Mouse (Mus musculus) MEL (cell line): ENCODE data around the gene Ltv1. TPM values are rescaled to one million over a fixed set of nuclear protein-coding genes. Genes with fewer than 3 reads are reported as not detected.

Experiments used
- DNase-seq: peaks from one replicate; pipeline ENCODE4 v3.0.0; 2011; ENCODE audit warnings: low read depth, low spot score
- H3K27ac ChIP-seq: 2 replicates; pipeline ENCODE4 v1.5.1; 2012; ENCODE audit warnings: low read depth, mild to moderate bottlenecking, control low read depth, low read length, moderate library complexity; ENCODE audit not compliant: control insufficient read depth
- H3K27me3 ChIP-seq, 2 experiments: fragments of 150-350 bp in 1 of 2; sonication (generic) in 1 of 2; 2 replicates each; pipeline ENCODE4 v1.6.1; 2012; ENCODE audit warnings: low read length in 2 of 2, mild to moderate bottlenecking in 2 of 2, improper control_type of control experiment in 1 of 2, moderate library complexity in 1 of 2; ENCODE audit not compliant: insufficient read depth in 2 of 2, control insufficient read depth in 1 of 2
- H3K36me3 ChIP-seq, 2 experiments: 2 replicates each; pipeline ENCODE4 v1.6.1; 2012 to 2014; ENCODE audit warnings: low read length in 2 of 2, improper control_type of control experiment in 1 of 2, inconsistent platforms in 1 of 2, mild to moderate bottlenecking in 1 of 2; ENCODE audit not compliant: insufficient read depth in 2 of 2, control insufficient read depth in 1 of 2
- H3K4me1 ChIP-seq, 2 experiments: fragments of 150-350 bp in 1 of 2; sonication (generic) in 1 of 2; 2 replicates each; pipeline ENCODE4 v1.6.1; 2012; ENCODE audit warnings: low read length in 2 of 2, improper control_type of control experiment in 1 of 2, mild to moderate bottlenecking in 1 of 2; ENCODE audit not compliant: insufficient read depth in 2 of 2, control insufficient read depth in 1 of 2
- H3K4me3 ChIP-seq, 2 experiments: fragments of 150-350 bp in 1 of 2; sonication (generic) in 1 of 2; 2 replicates each; pipeline ENCODE4 v1.5.1; 2012; ENCODE audit warnings: low read depth in 2 of 2, low read length in 2 of 2, mild to moderate bottlenecking in 2 of 2, moderate library complexity in 2 of 2, control low read depth in 1 of 2, improper control_type of control experiment in 1 of 2; ENCODE audit not compliant: control insufficient read depth in 1 of 2, insufficient read depth in 1 of 2
- H3K79me2 ChIP-seq: 2 replicates; pipeline ENCODE4 v1.6.1; 2012; ENCODE audit warnings: mild to moderate bottlenecking, low read length, moderate library complexity; ENCODE audit not compliant: control insufficient read depth, poor library complexity, insufficient read depth
- H3K9ac ChIP-seq: 2 replicates; pipeline ENCODE4 v1.6.1; 2012; ENCODE audit warnings: low read depth, mild to moderate bottlenecking, control low read depth, low read length, moderate library complexity; ENCODE audit not compliant: control insufficient read depth, poor library complexity, severe bottlenecking
- H3K9me3 ChIP-seq: fragments of 150-350 bp; sonication (generic); replicated peaks from 2 replicates; pipeline ENCODE4 v1.6.1; 2012; ENCODE audit warnings: mild to moderate bottlenecking, low read length, improper control_type of control experiment, moderate library complexity; ENCODE audit not compliant: insufficient read depth
- CHD1 ChIP-seq: IDR thresholded peaks from 2 replicates; pipeline ENCODE4 v1.6.1; 2012; ENCODE audit warnings: low read depth, mild to moderate bottlenecking, inconsistent platforms, low read length, improper control_type of control experiment
- CHD2 ChIP-seq: IDR thresholded peaks from 2 replicates; pipeline ENCODE4 v1.6.1; 2011; ENCODE audit warnings: low read length, improper control_type of control experiment
- CTCF ChIP-seq, 3 experiments: IDR thresholded peaks in 2 of 3; conservative IDR thresholded peaks in 1 of 3; 2 replicates each; pipeline ENCODE4 v1.5.1; 2011 to 2012; ENCODE audit warnings: low read length in 3 of 3, low read depth in 2 of 3, mild to moderate bottlenecking in 2 of 3, improper control_type of control experiment in 1 of 3, inconsistent platforms in 1 of 3, mixed read lengths in 1 of 3, moderate library complexity in 1 of 3; ENCODE audit not compliant: control insufficient read depth in 1 of 3, insufficient read depth in 1 of 3, poor library complexity in 1 of 3, severe bottlenecking in 1 of 3
- EP300 ChIP-seq, 2 experiments: IDR thresholded peaks; 2 replicates each; pipeline ENCODE4 v1.6.1; 2011; ENCODE audit warnings: improper control_type of control experiment in 2 of 2, low read length in 2 of 2, low read depth in 1 of 2, mild to moderate bottlenecking in 1 of 2
- ETS1 ChIP-seq: IDR thresholded peaks from 2 replicates; pipeline ENCODE4 v1.6.1; 2012; ENCODE audit warnings: low read depth, mild to moderate bottlenecking, inconsistent platforms, low read length, improper control_type of control experiment, moderate library complexity
- GABPA ChIP-seq: IDR thresholded peaks from 2 replicates; pipeline ENCODE4 v1.6.1; 2012; ENCODE audit warnings: low read depth, mild to moderate bottlenecking, inconsistent platforms, low read length, improper control_type of control experiment, moderate library complexity
- HCFC1 ChIP-seq: IDR thresholded peaks from 2 replicates; pipeline ENCODE4 v1.6.1; 2012; ENCODE audit warnings: low read depth, mild to moderate bottlenecking, inconsistent platforms, low read length, improper control_type of control experiment, moderate library complexity
- JUND ChIP-seq: IDR thresholded peaks from 2 replicates; pipeline ENCODE4 v1.6.1; 2011; ENCODE audit warnings: low read depth, mild to moderate bottlenecking, improper control_type of control experiment, low read length
- KAT2A ChIP-seq: conservative IDR thresholded peaks from 2 replicates; pipeline ENCODE4 v1.6.1; 2012; ENCODE audit warnings: low read depth, low read length, improper control_type of control experiment, inconsistent platforms
- MAFK ChIP-seq: IDR thresholded peaks from 2 replicates; pipeline ENCODE4 v1.6.1; 2011; ENCODE audit warnings: low read depth, mild to moderate bottlenecking, low read length, improper control_type of control experiment, borderline replicate concordance
- MXI1 ChIP-seq: IDR thresholded peaks from 2 replicates; pipeline ENCODE4 v1.6.1; 2011; ENCODE audit warnings: mild to moderate bottlenecking, low read depth, low read length, improper control_type of control experiment
- MYC ChIP-seq: IDR thresholded peaks from 2 replicates; pipeline ENCODE4 v1.6.1; 2011; ENCODE audit warnings: low read depth, mild to moderate bottlenecking, low read length, improper control_type of control experiment, moderate library complexity
- NELFE ChIP-seq: IDR thresholded peaks from 2 replicates; pipeline ENCODE4 v1.6.1; 2011; ENCODE audit warnings: low read depth, low read length, improper control_type of control experiment
- POLR2A ChIP-seq, 2 experiments: IDR thresholded peaks; 2 replicates each; pipeline ENCODE4 v1.6.1; 2011 to 2012; ENCODE audit warnings: low read length in 2 of 2, mild to moderate bottlenecking in 2 of 2, control low read depth in 1 of 2, improper control_type of control experiment in 1 of 2, low read depth in 1 of 2, moderate library complexity in 1 of 2; ENCODE audit not compliant: control insufficient read depth in 1 of 2, insufficient read depth in 1 of 2, poor library complexity in 1 of 2
- POLR2AphosphoS2 ChIP-seq: IDR thresholded peaks from 2 replicates; pipeline ENCODE4 v1.6.1; 2011; ENCODE audit warnings: low read length, improper control_type of control experiment
- RAD21 ChIP-seq: IDR thresholded peaks from 2 replicates; pipeline ENCODE4 v1.6.1; 2011; ENCODE audit warnings: mild to moderate bottlenecking, low read depth, low read length, improper control_type of control experiment
- SMC3 ChIP-seq: IDR thresholded peaks from 2 replicates; pipeline ENCODE4 v1.6.1; 2011; ENCODE audit warnings: low read depth, low read length, improper control_type of control experiment
- TBP ChIP-seq: IDR thresholded peaks from 2 replicates; pipeline ENCODE4 v1.8.0; 2011; ENCODE audit warnings: low read depth, low read length, improper control_type of control experiment
- USF2 ChIP-seq, 2 experiments: IDR thresholded peaks; 2 replicates each; pipeline ENCODE4 v1.6.1; 2011 to 2012; ENCODE audit warnings: improper control_type of control experiment in 2 of 2, low read length in 2 of 2, borderline replicate concordance in 1 of 2, inconsistent platforms in 1 of 2, low read depth in 1 of 2, mild to moderate bottlenecking in 1 of 2; ENCODE audit not compliant: insufficient read depth in 1 of 2
- ZC3H11A ChIP-seq: IDR thresholded peaks from 2 replicates; pipeline ENCODE4 v1.6.1; 2012; ENCODE audit warnings: low read depth, mild to moderate bottlenecking, inconsistent platforms, low read length, improper control_type of control experiment
- polyA plus RNA-seq, 2 experiments: library from polyadenylated mRNA; stranded (reverse) in 1 of 2; unstranded in 1 of 2; fragments of >175 nt in 1 of 2; fragments of >200 nt in 1 of 2; gene quantifications; 2 replicates each; pipeline versions ENCODE4 v1.2.1 to v1.2.4; 2012; ENCODE audit warnings: low replicate concordance in 2 of 2, low read depth in 1 of 2; ENCODE audit not compliant: insufficient read length in 2 of 2, insufficient read depth in 1 of 2, missing spikeins in 1 of 2
- total RNA-seq: library from RNA; depleted of rRNA; stranded (reverse); fragments of 300-350 nt; gene quantifications from 2 replicates; pipeline ENCODE4 v1.2.3, GENCODE M21; 2012

Ltv1 gene
- total and polyA plus RNA-seq, 3 experiments, result 29.4 to 58.1 TPM; not detected in 1

GRCm38 (mm10) chr10:13236866-13237265, 43.9 kb upstream of the Ltv1 start:
- Histone ChIP-seq H3K36me3 (no peaks in the 10 kb centered on the region), H3K79me2 (no peaks in the 10 kb centered on the region), H3K4me3 (no peak overlapping the region), H3K27me3 (peaks cover 0 to 4% of the 10 kb centered on the region in 2 experiments; a peak in 2 of 4 replicates), H3K4me1 (no peaks in the 10 kb centered on the region), H3K27ac (no peak overlapping the region), H3K9ac (no peak overlapping the region)
- no peak for DNase-seq
- TF ChIP-seq GABPA (no peak), ZC3H11A (no peak), HCFC1 (no peak), JUND (no peak), POLR2AphosphoS2 (no peak), MYC (no peak), SMC3 (no peak), TBP (no peak), KAT2A (no peak), CTCF (IDR thresholded peaks at IDR 0.05 in 2 of 3, conservative IDR thresholded peaks at IDR 0.05 in 1 of 3; ENCODE audit: control insufficient read depth in 1 of 3, insufficient read depth in 1 of 3, low read depth in 2 of 3, low read length in 3 of 3, poor library complexity in 1 of 3, severe bottlenecking in 1 of 3) (no peak), NELFE (no peak), CHD1 (no peak), USF2 (IDR thresholded peaks at IDR 0.05; ENCODE audit: borderline replicate concordance in 1 of 2, insufficient read depth in 1 of 2, low read depth in 1 of 2, low read length in 2 of 2) (no peak), ETS1 (no peak), MXI1 (no peak), MAFK (no peak), RAD21 (no peak)
- TF ChIP-seq, all 39 proteins: peak for 0
- H3K9me3 ChIP-seq, result no peaks in the 10 kb centered on the region

- Histone ChIP-seq H3K27ac (no peak overlapping the region), H3K9me3 (no peaks in the 10 kb centered on the region), H3K4me3 (no peak overlapping the region), H3K4me1 (no peaks in the 10 kb centered on the region), H3K36me3 (no peaks in the 10 kb centered on the region), H3K79me2 (no peaks in the 10 kb centered on the region), H3K27me3 (no peaks in the 10 kb centered on the region), H3K9ac (no peak overlapping the region)
- no peak for DNase-seq
- TF ChIP-seq KAT2A (no peak), CHD2 (no peak), ZC3H11A (no peak), EP300 (IDR thresholded peaks at IDR 0.05; ENCODE audit: low read depth in 1 of 2, low read length in 2 of 2) (no peak), POLR2A (IDR thresholded peaks at IDR 0.05; ENCODE audit: control insufficient read depth in 1 of 2, insufficient read depth in 1 of 2, low read depth in 1 of 2, low read length in 2 of 2, poor library complexity in 1 of 2) (no peak)
Observed at GRCm38 (mm10) chr10:13234503-13234902, 41.5 kb upstream of the Ltv1 start.
